Mouse (Mus musculus): ENCODE measurements around the gene Plekhf1.

- TF ChIP-seq POLR2A (IDR thresholded peaks at IDR 0.05; ENCODE audit: borderline replicate concordance, extremely low read depth, insufficient read depth, insufficient read length, poor library complexity, severe bottlenecking) (no peak), CTCF (IDR thresholded peaks at IDR 0.05; ENCODE audit: borderline replicate concordance, extremely low read depth, insufficient read depth, insufficient read length) (no peak)
These were observed 36.7 kb downstream of the Plekhf1 start for GRCm38 (mm10) chr7:38191146-38191545.

Data from brain, embryonic 14.5 days (tissue).